Mouse (Mus musculus) heart, adult 8-10 months (tissue): ENCODE measurements at regions not wholly inside any gene's neighbourhood (a gene's known extent, or its start where the extent isn't known, plus 50 kb on each side); places are given as distances from the start of the nearest gene placed in this dataset.
"Not testable (repeated sequence)": the region's sequence is repeated elsewhere in the genome, so short reads cannot be mapped to it uniquely, and the experiment has no call there.

Experiments
- DNase-seq: peaks from one replicate; pipeline ENCODE4 v3.0.0; 2022; ENCODE audit warnings: low spot score

DNA sequence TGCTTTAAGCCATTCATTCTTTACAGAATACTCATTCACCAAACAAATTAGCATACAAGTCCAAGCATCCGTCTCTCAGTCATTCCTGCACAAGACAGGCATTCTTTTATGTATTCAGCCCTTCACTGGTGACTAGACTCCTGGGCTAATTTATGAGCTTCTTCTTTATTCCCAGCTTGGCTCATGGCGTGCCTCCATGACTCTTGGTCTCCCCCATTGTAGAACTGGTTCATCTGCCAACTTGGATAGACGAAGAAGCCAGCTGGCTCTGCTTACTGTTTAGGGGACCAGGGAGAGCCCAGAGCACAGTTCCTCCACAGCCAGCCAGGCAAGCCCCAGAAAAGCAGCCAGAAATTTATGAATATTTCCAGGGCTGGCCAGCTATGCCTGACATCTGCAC, 421.2 kb upstream of the N6amt1 start:
- DNase-seq = peak; percentile 66

DNA sequence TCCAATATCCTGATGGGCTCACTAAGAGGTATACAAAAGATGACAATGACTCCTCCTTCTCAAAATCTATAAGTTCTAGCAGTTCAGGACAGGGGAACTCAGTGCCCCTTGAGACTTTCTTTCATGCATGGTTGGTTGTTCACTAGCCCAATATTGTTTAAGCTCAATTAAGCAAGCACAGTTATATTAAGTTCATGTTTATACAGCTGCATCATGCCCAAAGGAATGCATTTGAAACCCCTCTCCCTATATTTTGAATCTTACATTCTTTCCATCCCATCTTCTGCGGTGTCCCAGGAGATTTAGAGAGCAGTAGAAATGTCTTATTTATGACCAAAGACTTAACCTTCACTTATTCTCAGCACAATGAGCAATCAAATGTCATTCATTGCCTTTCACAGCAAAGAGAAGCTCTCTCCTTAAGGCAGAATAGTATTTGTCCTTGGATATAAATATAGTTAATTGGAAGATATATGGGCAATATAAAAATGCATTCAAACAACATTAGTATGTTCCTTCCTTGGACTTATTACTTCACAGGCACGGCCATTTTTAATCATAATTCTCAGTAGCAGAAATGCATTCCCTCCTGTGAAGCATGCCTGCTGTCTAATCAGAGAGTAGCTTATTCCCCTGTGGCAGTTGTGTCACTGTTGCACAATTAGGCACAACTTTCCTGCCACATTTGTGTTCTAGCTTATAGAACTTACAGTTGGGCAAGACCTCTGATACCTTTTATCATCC, 455.8 kb upstream of the N6amt1 start:
- DNase-seq = no peak

DNA sequence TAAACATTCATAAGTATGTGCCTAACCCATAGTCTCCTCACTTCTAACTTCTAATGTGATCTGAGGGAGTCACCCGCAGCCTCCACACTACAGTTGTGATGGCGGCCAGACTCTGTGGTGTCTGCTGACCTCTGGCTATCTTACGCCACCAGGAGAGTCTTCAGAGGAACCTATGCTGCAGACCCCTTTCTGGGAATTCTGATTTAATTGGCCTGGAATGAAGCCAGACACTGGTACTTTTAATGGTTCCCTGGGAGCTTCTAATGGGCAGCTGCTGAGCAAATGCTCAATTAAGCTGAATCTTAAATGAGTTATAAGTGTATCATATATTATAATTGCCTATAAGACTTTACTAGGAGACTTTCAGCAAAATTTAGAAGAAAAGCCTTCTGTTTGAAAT, 459.0 kb upstream of the N6amt1 start:
- DNase-seq = no peak

DNA sequence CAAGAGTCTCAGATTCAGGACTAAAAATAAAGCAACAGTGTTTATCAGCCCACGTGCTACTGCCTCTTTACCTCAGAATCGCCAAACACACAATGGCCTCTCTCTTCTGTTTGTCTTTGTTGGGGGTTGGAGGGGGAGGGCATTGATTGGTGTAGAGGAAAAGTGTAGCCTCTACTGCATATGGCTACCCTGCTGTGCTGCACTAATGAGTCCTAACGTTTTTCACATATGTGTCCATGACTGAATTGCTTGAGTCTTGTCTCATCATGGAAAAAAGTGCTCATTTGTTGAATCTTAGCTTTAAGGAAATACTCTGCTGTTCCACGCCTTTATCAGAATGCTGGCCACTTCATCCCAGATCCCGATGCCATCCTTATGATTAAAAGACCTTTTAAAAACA, 459.7 kb upstream of the N6amt1 start:
- DNase-seq = no peak

DNA sequence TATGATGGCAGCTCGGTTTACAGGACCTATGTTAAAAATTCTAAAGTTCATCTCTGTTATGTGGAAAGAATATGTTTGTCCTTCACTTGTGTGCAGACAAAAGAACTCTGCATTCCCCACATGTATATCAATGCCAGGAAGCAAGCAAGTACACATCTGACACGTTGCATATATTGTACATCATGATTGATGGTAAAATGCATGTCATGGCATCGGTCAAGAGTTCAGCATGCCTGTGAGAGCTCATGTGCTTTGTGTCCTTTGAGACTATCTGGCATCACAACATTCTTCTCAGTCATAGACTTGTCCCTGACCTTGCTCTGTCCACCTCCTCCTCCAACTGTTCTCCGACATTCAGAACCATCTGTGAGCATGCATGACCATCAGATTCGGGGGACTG, 465.6 kb upstream of the N6amt1 start:
- no peak for DNase-seq

DNA sequence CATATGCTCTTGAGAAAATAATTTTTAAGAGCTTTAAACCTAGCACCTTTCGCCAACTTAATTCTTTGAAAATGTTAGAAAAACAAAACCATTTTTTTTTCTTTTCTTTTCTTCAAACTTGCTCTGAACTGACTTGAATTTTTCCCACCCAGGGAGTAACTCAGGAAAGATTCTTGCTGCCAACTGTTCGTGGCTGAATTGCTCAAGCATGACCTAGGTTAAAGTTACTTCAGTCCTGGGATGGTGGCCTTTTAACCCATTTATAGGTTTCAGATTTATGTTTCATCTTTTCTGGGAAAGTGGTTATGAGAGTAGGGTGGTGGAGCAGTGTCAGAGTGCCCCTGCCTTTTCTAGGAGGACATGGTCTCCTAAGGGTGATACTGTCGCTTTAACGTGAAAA, 466.4 kb upstream of the N6amt1 start:
- DNase-seq = no peak

DNA sequence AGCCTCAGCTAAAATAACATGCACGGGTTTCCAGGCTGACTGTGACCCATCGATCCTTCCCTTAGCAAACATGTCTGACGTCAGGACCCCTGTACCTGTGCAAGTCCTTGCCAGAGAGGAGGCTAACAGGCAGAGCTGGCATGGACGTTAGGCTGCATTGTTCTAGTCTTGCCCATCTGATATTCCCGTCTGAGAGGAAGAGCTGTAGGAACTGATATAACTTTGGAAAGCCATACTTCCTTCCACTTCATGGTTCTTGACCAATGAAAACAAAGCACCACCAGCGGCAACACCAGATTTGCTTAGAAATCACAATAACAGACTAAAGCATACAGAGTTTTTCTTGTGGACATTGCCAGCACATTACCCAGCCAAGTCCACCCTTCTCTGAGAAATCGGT, 470.1 kb upstream of the N6amt1 start:
- peak; percentile 45 for DNase-seq

DNA sequence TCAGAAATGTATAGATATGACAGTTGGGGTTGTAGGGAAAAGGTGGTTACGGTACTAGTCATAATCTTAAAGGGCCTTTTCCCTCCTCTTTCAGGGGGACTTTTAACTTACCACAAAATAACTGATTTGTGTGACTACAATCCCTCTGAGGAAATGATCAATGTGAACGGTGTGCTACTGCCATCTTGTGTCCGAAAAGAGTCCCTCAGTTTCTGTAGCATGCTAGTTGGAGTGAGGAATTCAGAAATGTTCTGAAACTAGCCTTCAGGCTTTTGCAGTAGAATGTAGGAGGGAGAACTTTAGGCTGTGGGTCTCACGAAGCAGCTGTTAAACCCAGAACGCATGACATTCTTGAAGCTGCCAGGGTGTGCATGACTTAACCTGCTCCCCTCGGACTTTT, 471.5 kb upstream of the N6amt1 start:
- DNase-seq = peak; percentile 71

DNA sequence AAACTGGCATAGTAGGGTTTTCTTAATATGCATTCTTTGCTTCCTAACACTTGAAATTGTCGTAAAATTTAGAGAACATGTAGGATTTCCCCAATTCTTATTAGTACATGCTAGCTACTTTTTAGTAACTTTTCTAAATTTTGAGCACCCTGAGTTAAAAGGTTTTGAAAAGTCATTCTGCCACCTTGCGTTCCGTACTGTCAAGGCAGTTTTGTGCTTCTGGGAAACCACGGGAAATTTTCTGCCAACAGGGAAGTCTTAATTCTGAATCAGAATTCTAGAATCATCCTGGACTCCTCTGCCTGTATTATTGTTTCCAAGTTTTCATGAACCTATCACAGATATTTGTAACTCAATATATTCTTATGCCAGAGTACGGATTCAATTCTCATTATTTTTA, 472.4 kb upstream of the N6amt1 start:
- DNase-seq = peak; percentile 21

DNA sequence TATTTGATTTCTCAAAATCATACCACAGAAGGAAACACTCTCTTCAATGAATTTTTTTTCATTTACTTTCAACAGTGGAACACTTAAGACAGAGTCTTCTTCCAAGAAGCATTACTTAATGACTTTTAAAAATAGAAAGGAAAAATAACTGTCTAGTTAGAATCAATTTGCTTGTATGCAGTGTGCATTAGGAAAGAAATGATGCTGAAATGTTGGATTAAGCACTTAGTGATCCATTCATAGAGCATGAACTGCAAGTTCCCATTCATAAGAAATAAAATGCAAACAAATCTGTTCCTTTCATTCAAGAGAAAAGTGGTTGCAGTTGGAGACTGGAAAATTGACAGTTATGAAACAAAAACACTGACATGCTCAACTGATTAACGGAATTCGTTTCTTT, 493.2 kb upstream of the N6amt1 start:
- no peak for DNase-seq

DNA sequence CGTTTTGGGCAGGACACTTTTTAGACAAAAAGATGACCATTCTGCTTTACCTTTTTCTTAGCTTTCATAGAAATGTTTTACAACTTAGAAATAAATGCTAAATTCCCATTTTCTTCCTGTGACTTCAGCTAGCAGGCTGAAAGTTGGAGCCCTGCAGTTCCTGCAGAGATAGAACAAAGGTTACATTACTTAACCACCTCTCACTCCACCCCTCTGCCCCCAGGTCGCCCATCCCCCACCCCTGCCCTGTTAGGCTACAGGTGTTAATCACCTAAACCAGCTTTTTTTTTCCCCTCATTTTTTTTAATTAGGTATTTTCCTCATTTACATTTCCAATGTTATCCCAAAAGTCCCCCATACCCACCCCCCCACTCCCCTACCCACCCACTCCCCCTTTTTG, 498.1 kb upstream of the N6amt1 start:
- no peak for DNase-seq

DNA sequence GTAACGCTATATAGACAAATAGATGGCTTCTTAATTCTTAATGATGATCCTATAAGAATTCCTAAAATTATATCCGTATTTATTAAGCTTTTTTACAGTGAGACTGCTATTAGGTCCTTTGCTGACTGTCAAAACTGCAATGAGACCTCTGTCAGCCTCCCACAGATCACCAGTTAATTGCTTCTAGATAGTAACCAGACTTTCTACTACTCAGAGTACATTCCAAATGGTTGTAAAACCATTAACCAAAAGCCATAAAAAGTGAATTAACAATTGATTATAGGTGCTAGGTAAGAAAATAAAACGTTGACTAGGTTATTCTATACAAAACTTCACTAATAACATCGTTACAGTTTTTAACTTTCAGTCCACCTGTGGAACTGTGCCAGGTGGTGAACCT, 498.7 kb upstream of the N6amt1 start:
- no peak for DNase-seq

DNA sequence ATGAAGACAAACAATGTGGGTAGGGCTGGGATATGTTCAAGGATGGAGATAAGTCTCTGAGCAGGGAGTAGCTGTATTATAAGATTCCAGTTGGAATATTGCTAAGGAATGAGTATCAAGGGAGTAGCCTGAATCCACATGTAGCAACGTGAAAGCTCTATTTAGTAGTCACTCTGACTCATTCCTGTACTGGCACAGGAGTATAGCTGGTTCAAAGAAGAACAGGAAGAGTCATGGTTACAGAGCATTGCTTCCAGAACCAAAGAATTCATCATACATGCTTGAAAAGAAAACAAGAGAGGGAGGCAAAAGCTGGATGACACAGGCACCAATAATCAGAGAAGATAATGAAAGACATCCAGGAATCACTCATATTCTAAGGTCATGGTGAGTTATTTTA, 500.6 kb upstream of the N6amt1 start:
- no peak for DNase-seq

DNA sequence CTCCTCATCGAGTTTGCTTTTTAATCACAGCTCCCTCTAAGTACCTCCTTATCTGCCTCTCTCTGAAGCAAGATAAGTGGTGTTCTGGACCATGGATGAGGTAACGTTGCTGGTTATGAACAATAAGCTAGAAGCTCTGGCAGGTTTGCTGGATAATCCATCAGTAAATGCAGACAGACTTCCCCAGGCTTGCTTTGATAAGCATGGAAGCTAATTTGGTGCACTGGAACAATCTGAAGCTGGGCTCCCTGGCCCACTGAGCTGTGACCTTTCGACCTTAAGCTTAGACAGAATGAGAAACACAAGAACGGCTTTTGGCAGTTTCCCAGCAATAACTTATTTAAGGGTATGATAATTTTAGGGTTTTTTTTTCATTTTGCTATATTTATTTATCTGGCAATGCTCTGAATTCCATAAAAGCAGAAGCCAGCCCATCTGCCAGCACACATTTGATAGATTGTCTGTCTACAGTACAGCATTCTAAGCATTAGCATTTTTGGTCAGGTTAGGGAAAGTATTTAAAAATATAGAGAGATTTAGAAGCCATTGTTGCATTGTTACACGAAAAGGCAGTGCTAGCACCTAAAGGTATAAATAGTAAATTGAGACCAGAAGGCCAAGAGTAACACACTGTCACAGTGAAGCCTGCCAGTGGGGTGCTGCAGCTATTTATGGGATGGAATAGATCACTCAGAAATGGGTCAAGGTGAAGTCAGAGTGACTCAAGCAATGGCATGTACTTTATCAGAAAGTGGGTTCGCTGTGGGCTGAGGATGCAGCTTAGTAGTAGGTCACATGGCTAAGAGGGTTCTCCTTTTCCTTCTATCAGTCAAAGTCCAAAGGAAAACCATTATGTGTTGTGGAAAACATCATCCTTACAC, 515.3 kb upstream of the N6amt1 start:
- DNase-seq = peak; percentile 30

DNA sequence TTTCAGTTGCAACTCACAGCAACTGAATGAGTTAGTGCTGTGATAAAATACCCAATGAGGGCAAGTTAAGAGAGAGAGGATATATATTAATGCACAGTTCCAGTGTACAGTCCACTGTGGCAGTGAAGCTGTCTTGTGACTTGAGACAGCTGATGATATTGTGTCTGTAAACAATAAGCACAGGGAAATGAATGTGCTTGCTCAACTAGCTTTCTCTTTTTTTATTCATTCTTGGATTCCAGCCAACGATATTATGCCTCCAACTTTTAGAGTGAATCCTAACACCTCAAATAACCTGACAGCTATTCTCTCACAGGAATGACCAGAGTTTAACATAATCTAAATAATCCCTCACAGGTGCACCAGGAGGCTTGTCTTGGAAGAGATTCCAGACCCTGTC, 526.3 kb upstream of the N6amt1 start:
- DNase-seq = no peak

DNA sequence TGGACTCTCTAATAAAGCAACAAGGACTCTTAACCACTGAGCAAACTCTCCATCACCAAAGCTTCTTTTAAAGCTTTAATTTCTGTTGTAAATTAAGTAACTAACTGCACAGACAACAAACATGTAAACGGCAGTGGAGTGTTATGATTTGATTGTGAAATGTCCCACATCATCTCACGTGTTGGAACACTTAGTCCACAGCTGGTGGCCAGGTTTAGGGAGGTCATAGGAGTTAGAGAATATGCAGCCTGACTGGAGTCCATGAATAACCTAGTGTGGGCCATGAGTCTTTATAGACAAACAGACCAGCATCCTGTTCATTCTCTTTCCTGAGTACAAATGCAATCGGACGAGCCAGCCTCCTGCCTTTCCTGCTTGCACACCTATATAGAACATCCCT, 527.3 kb upstream of the N6amt1 start:
- no peak for DNase-seq

DNA sequence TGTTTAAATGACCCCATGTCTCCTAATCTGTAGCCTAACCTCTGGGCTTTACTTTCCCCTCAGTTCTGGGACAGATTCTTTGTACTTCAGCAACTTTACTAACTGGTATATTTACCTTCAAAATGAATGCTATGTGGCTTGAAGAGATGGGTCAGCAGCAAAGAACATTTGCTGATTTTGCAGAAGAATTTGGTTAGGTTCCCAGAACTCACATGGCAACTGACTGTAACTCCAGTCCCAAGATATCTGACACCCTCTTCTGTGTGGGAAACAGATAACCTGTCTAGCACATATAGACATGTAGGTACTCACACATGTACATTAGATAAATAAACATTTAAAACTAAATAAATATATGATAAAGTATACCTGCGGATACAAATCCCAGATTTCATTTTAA, 530.5 kb upstream of the N6amt1 start:
- no peak for DNase-seq

DNA sequence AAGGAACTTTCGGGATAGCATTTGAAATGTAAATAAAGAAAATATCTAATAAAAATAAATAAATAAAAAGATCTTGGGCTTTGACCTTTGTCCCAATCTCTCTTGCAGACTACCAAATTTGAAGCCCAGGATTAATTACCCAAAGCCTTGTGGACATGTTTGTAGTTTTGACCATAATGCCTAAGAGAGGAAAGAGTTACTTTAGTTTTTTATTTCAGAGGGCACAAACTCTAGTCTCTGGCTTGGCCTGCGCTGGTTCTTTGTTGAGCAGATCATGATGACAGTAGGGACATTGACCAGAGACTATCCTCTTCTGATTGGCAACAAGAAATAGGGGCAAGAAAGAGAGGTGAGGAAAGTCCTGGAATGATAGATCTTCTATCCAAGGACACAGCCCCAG, 532.4 kb upstream of the N6amt1 start:
- DNase-seq = no peak

DNA sequence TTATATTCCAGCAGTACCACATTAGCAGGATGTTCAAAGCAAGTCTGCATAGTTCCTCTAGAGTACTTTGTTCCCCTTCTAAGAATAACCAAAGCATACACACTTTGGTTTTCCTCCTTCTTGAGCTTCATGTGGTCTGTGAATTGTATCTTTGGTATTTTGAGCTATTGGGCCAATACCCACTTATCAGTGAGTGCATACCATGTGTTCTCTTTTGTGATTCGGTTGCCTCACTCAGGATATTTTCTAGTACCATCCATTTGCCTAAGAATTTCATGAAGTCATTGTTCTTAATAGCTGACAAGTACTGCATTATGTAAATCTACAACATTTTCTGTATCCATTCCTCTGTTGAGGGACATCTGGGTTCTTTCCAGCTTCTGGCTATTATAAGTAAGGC, 535.3 kb upstream of the N6amt1 start:
- not testable (repeated sequence) for DNase-seq

DNA sequence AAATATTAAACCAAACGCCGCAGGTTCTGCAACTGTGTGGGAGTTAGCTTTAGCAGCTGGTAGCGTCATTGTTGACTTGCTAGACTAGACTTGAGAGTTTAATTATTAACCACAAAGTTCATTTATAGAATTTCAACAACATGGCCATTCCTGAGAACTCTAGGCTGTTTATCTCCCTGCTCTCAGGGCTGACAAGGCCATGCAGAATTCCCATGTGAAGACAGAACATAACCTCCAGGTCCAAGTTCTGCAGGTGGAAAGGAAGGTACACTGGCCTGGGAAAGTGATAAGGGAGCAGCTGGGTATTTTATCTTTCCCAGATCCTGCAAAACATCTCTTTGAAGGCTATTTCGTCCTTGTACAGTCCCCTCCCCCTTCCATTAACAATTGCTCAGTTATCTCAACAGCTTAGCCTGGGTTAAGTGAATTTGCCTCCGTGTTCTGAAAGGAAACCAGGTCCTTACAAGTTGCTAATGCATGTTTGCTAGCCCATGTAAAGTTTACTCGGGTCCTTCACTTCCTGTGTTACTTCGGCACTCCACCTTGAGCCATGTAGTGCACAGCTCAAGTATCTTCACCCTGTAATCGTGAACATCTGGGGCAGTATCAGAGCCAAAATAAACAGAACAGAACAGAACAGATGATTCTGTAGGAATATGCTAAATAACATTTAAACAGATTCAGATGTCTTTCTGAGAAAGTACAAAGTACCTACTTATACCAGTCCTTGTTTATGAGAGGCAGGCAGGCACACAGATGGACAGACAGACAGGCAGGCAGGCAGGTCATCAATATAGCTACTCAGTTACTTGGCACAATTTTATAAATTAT, 537.0 kb upstream of the N6amt1 start:
- DNase-seq = no peak

DNA sequence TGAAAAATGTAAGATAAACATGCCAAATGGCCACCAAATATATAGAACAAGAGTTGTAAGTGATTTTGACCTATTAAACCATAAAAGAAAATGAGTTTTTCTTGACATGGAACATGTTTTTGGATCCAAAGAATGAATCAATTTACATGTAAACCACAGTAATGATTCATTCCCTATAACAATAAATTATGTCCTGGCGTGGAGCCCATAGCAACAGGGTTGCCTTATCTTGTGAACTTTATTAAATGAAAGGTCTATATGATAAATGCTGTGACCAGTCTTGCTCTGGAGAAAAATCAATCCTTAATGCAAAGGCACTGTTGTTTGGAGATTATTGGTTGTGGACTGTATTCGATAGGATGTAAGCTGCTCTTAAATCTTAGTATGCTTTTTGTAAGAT, 538.0 kb upstream of the N6amt1 start:
- no peak for DNase-seq

DNA sequence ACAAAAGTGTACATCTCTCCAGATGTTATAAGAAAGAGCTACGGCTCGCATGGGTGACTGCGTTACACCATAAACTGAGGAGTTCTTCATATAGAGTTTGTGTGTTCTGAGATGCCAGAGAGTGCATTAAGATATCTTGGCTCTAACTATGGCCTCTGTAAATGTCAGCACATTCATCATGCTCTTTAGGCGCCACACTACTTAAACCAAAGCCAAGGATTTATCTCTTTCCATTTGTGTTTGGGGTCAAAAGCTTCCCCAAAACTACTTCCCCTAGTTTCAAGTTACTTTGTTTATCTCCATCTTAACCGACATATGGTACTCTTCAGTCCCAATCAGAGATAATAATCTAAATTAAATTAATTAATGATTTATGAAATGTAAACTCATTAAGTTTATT, 541.3 kb upstream of the N6amt1 start:
- no peak for DNase-seq
